Mouse (Mus musculus) testis, adult 2 months (tissue): ENCODE measurements around the gene Psmd11.

Experiments
- CTCF ChIP-seq: fragments of 200-500 bp; IDR thresholded peaks from 2 replicates; pipeline ENCODE4 v1.5.1; 2012; ENCODE audit warnings: low read depth, mild to moderate bottlenecking, inconsistent platforms, low read length, moderate library complexity; ENCODE audit not compliant: control insufficient read depth, insufficient read depth, insufficient replicate concordance
- POLR2A ChIP-seq: fragments of 200-500 bp; IDR thresholded peaks from 2 replicates; pipeline ENCODE4 v1.6.1; 2012; ENCODE audit warnings: low read depth, mild to moderate bottlenecking, inconsistent platforms, low read length, moderate library complexity; ENCODE audit not compliant: control insufficient read depth

GRCm38 (mm10) chr11:80489882-80490196 is 61.4 kb downstream of the Psmd11 start:
- TF ChIP-seq POLR2A (no peak), CTCF (no peak)
